ENCODE assay signal across 9 mouse cellular contexts in genomic region chr1:121087124-121087887, GRCm38 (mm10).
A peak's percentile ranks its signal among the peaks of the same experiment; 100 is the strongest.
DNase-seq lines count a peak whose midpoint lies in the region; ATAC-seq lines count a peak whose summit lies in the region.
"Had no signal": no experiment of that assay in that cellular context is flagged by ENCODE, and none has a peak within 500 bp of the region (broad histone marks: within the 10 kb centered on the region; RNA-seq: fewer than 3 reads in every experiment).

No protein-coding gene starts in this region.

- 0 out of 2 replicates have a peak overlapping the region, but pooled peaks have one; percentile 23 for H3K27ac ChIP-seq in forebrain, embryonic 15.5 days (replicated peaks)
- H3K27ac ChIP-seq: kidney, postnatal 0 days had no signal

- no peak overlapping the region for H3K4me3 ChIP-seq in forebrain, embryonic 15.5 days

- peak; percentile 81 for ATAC-seq in forebrain, embryonic 15.5 days (replicated peaks)
- no peak for ATAC-seq in erythroid progenitor cell, adult 5-6 weeks (replicated peaks; ENCODE audit: low FRiP score, poor library complexity, severe bottlenecking)

- no peaks in the 10 kb centered on the region for H3K36me3 ChIP-seq in forebrain, embryonic 15.5 days

- DNase-seq in cerebellum, adult 9-10 months = peak; percentile 13
- no peak for DNase-seq in cerebellum, adult 11 months
- DNase-seq in Muller cell, postnatal 12 days (ENCODE audit: inconsistent ontology term) = peak; percentile 75
- peak; percentile 13 to 36 for DNase-seq in left cerebral cortex, adult 9 months (ENCODE audit: low spot score in 2 of 2)
- DNase-seq in gastrocnemius, postnatal 4 days (ENCODE audit: low spot score in 2 of 2) = no peak
- no peak for DNase-seq in thymus, postnatal 36 days

- no peaks in the 10 kb centered on the region for H3K9me3 ChIP-seq in forebrain, embryonic 15.5 days

- H3K9ac ChIP-seq in forebrain, embryonic 15.5 days (replicated peaks) = no peak overlapping the region

- H3K4me1 ChIP-seq in forebrain, embryonic 15.5 days = peaks cover 18% of the 10 kb centered on the region

- no peaks in the 10 kb centered on the region for H3K27me3 ChIP-seq in forebrain, embryonic 15.5 days

- no peak overlapping the region; the same call in 1 of the 2 replicates for H3K4me2 ChIP-seq in forebrain, embryonic 15.5 days (replicated peaks)

- 12% methylated on average over 7 of the region's 7 CpGs for WGBS in forebrain, embryonic 15.5 days

Comparison
In these comparisons a context has a peak if more than half of its experiments do, and no peak if none do; other contexts are left out.
1. DNase-seq: peak in cerebellum, adult 9-10 months (single experiment), Muller cell, postnatal 12 days (single experiment) and left cerebral cortex, adult 9 months (2 of 2); none in cerebellum, adult 11 months (single experiment), gastrocnemius, postnatal 4 days (0 of 2) and thymus, postnatal 36 days (0 of 2).